Mouse (Mus musculus) cerebellum, postnatal 4 days (tissue): ENCODE data around the gene Klhdc4.

Experiments
- DNase-seq, 2 experiments: peaks; one replicate each; pipeline ENCODE4 v3.0.0; 2022; ENCODE audit warnings: low spot score in 2 of 2, mixed read lengths in 1 of 2

Gene Klhdc4

GRCm38 (mm10) chr8:121750512-121750911 is 78.9 kb downstream of the Klhdc4 start:
- no peak for DNase-seq

GRCm38 (mm10) chr8:121749501-121749900 is 79.9 kb downstream of the Klhdc4 start:
- no peak for DNase-seq
